Comparison of ENCODE assay signal across 9 mouse cellular contexts in the genomic region with DNA sequence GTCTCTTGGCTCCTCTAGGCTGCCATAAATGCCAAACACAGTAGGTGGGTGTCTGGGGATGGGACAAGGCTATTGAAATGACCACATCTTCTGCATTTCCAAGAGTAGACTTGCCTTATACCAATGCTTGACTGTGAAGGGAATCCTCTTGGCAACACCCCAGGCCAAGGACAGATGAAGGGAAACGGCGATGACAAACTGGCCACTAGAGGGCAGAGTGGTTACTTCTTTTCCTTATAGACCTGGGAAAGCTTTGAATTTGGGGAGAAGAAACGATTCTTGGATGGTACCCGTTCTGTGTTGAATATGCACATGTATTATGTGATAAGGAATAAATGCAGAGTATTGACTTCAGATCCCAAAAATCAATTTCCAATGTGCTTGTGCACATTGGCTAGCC. TPM values are rescaled to one million over a fixed set of nuclear protein-coding genes. Genes with fewer than 3 reads are reported as not detected.
DNase-seq lines count a peak whose midpoint lies in the region; ATAC-seq and TF ChIP-seq lines count a peak whose summit lies in the region.
"Had no signal": no experiment of that assay in that cellular context is flagged by ENCODE, and none has a peak within 500 bp of the region (broad histone marks: within the 10 kb centered on the region; RNA-seq: fewer than 3 reads in every experiment).

No protein-coding gene starts in this region.

- TF ChIP-seq POLR2A in lung, adult 2 months (IDR thresholded peaks at IDR 0.05; ENCODE audit: borderline replicate concordance, extremely low read depth, low read depth, low read length) = no peak

- no peak for ATAC-seq in monocyte, adult 5-6 weeks (replicated peaks; ENCODE audit: insufficient number of reproducible peaks, low FRiP score, low TSS enrichment, poor library complexity, severe bottlenecking)

- TF ChIP-seq CTCF in lung, adult 2 months (IDR thresholded peaks at IDR 0.05; ENCODE audit: insufficient read depth, low read length) = peak; percentile 66

- 0% methylated on average over 4 of the region's 4 CpGs for WGBS in lung, adult 2 months

- no peaks in the 10 kb centered on the region for H3K4me1 ChIP-seq in lung, adult 2 months (ENCODE audit: control insufficient read depth, insufficient read depth, low read length)

- DNase-seq in B cell, adult 2 months = peak; percentile 48 to 49
- DNase-seq in MEL-GATA-1-ER (ENCODE audit: extremely low read depth, low read depth) = peak; percentile 28
- DNase-seq in cerebellum, adult 9-10 months = peak; percentile 79
- peak; percentile 54 to 76 for DNase-seq in frontal cortex, postnatal 10 days (ENCODE audit: low spot score in 2 of 2)
- DNase-seq in kidney, postnatal 25 days = peak; percentile 60 to 90
- DNase-seq in lung, adult 2 months = peak; percentile 20
- DNase-seq in right cerebral cortex, adult 18-20 months = peak; percentile 77

- no peak overlapping the region for H3K4me3 ChIP-seq in lung, adult 2 months (replicated peaks; ENCODE audit: extremely low read depth, low read depth, low read length)

RNA-seq across cellular contexts. Expression of gene Cacng5, which starts 50.8 kb away (rescaled TPM):
- 0.02 and 0.07 TPM in 2 replicates for polyA plus RNA-seq in lung, adult 2 months (2012; rRNA removed)
- not detected in 3 replicates for total RNA-seq in monocyte, adult 5-6 weeks (2017)
- total RNA-seq: hematopoietic stem cell, adult 5-6 weeks had no signal

Comparison
In these comparisons a context has a peak if more than half of its experiments do, and no peak if none do; other contexts are left out.
1. DNase-seq: peak in every context shown above with its lines; median percentile 79 in cerebellum, adult 9-10 months; 77 in right cerebral cortex, adult 18-20 months; 75 in kidney, postnatal 25 days; 65 in frontal cortex, postnatal 10 days; 48 in B cell, adult 2 months; 28 in MEL-GATA-1-ER; 20 in lung, adult 2 months.